Mouse (Mus musculus) brain, embryonic 14.5 days (tissue): ENCODE measurements at regions not wholly inside any gene's neighbourhood (a gene's known extent, or its start where the extent isn't known, plus 50 kb on each side); places are given as distances from the start of the nearest gene placed in this dataset.
A peak's percentile ranks its signal among the peaks of the same experiment; 100 is the strongest.

Experiments used
- DNase-seq: peaks from one replicate; pipeline ENCODE4 v3.0.0-alpha.2; 2011; ENCODE audit warnings: low read depth
- CTCF ChIP-seq: fragments of 200-500 bp; IDR thresholded peaks from 2 replicates; pipeline ENCODE4 v1.5.1; 2012; ENCODE audit warnings: inconsistent platforms, mild to moderate bottlenecking, moderate library complexity, borderline replicate concordance; ENCODE audit not compliant: insufficient read depth, insufficient read length; ENCODE audit errors: extremely low read depth
- POLR2A ChIP-seq: fragments of 200-500 bp; IDR thresholded peaks from 2 replicates; pipeline ENCODE4 v1.6.1; 2012; ENCODE audit warnings: mild to moderate bottlenecking, inconsistent platforms, borderline replicate concordance; ENCODE audit not compliant: poor library complexity, insufficient read depth, insufficient read length, severe bottlenecking; ENCODE audit errors: extremely low read depth

GRCm38 (mm10) chrX:158920217-158920616 lies 289.9 kb upstream of the Rps6ka3 start:
- DNase-seq, result no peak
- no peak for TF ChIP-seq CTCF
- TF ChIP-seq POLR2A, result no peak

DNA sequence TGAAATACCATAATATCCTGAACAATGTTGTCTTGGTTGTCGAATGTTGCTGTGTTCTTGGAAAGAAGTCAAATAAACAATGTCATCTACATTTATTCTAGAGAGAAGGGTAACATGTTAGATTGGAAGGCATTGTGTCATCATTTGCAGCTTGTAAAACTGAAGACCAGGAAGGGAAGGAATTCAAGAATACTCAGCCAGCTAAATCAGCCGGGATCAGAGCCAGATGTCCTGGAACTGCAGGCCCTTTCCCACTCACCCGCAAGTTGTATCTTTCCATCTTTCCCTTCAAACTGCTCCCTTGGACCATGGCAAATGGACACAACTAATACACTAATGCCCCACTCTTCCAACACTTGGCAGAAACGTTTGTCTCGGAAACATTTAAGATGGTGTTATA lies 288.7 kb upstream of the Rps6ka3 start:
- DNase-seq, result peak; percentile 9

GRCm38 (mm10) chrX:158921838-158922450 lies 288.2 kb upstream of the Rps6ka3 start:
- TF ChIP-seq POLR2A (no peak), CTCF (peak; percentile 63; the same call in 1 of the 2 replicates)
- DNase-seq, result peak; percentile 92

More for the DNA sequence above, 288.7 kb upstream of the Rps6ka3 start:
- no peak for TF ChIP-seq POLR2A
- no peak for TF ChIP-seq CTCF

- TF ChIP-seq POLR2A (no peak), CTCF (no peak)
- peak; percentile 74 for DNase-seq
Measured at GRCm38 (mm10) chrX:158923081-158923561, 287.0 kb upstream of the Rps6ka3 start.

- peak; percentile 59 for DNase-seq
Measured at GRCm38 (mm10) chrX:158923657-158924489, 286.2 kb upstream of the Rps6ka3 start.

DNA sequence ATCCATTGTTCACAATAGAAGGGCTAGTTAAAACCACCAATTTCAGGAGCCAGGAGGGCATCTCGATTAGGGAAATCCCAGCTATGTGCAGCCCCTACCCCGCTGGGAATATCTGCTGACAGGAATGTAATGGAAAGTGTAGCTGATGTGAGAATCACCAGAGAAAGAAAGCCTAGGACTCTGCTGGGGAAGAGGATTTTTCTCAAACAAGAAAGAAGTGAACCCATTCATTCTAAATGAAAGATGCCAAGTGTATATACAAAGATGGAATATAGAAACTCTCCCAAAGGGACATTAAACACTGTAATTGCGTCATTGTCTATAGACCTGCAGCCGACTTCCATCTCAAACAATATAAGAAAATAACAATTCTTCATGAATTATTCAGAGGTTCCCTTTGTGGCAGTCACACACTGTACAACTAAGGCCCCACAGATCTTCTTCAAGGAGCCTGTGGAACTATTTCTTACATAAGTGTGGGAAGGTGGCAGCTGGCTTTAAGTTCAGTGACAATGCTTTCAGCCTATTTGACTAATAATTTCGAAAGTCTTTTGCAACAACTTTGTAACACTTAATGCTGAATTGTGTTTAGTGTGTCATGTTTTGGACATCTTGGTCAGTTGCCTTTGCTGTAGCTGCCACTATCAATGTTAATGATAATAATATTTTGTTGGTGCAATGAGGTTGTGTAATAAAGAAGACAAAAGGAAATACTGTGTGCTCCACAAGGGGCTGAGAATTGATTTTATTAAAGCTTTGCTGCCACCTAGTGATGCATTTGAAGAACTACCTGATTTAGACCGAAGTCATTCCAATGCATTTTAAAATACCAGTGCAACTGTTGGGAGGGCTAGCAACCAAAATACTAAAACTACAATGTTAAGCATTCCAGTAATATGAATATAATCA lies 285.4 kb upstream of the Rps6ka3 start:
- TF ChIP-seq POLR2A (no peak), CTCF (peak; percentile 31; the same call in 1 of the 2 replicates)
- DNase-seq, result peak; percentile 79

More at GRCm38 (mm10) chrX:158923657-158924489, 286.2 kb upstream of the Rps6ka3 start:
- TF ChIP-seq POLR2A (no peak), CTCF (no peak)

DNA sequence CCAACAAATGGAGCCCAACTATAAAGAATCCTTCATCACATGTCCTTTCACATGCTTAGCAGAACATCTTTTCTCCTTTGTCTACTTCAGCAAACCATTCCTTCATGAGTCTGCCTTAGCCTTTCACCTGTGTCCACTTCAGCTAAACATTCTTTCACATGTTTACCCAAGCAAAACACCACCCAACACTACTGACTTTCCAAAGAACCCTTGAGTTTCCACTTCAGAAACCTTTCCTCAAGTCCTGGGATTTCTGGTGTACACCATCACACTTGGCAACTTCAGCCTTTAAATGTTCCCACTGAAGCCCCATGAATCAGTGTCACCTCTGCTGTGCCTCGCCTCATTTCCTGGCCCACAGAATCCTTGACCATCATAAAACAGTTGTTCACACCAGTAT lies 278.2 kb upstream of the Rps6ka3 start:
- TF ChIP-seq CTCF, result no peak
- no peak for TF ChIP-seq POLR2A
- DNase-seq, result no peak

DNA sequence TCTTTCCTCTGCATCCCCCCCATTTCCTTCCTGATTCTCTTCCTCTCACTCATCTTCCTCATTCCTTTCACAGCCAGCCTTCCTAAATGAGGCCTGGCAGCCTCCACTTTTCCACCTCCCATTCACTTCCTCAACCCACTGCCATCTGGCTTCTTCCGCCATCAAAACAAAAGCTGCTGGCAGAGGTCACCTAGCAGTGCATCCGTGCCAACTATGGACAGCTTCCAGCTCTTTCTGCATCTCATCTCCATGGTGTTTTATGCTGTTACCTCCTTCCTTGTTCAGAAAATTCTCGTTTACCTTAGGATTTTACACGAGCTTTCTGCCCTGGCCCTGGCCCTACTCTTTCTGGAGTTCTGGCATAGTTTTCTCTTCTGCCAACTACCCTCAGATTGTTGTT lies 262.9 kb upstream of the Rps6ka3 start:
- DNase-seq, result peak; percentile 43
- no peak for TF ChIP-seq POLR2A
- no peak for TF ChIP-seq CTCF

- peak; percentile 6 for DNase-seq
- TF ChIP-seq POLR2A (no peak), CTCF (peak; percentile 22; the same call in 1 of the 2 replicates)
Measured at GRCm38 (mm10) chrX:158971726-158972125, 238.4 kb upstream of the Rps6ka3 start.

GRCm38 (mm10) chrX:158976648-158977047 lies 233.5 kb upstream of the Rps6ka3 start:
- peak; percentile 49 for DNase-seq
- TF ChIP-seq POLR2A, result no peak
- TF ChIP-seq CTCF, result no peak

DNA sequence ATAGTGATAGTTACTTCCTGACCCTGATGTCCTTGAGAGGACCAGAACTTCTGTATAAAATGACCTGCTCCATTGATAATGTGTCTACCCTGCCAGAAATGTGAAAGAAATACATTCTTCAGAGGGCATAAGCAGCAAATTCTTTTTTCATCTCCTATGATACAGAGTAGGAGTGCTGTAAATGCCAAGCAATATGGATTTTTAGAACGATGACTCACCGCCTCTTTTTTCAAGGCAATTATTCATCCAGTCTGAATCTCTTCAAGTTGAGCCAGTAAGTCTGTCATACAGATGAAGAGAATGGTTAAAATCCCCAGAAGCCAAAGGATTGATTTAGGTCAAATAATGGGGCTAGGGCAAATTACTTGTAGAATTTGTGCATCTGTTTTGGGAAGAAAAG lies 225.4 kb upstream of the Rps6ka3 start:
- DNase-seq, result no peak
- TF ChIP-seq POLR2A (no peak), CTCF (no peak)

DNA sequence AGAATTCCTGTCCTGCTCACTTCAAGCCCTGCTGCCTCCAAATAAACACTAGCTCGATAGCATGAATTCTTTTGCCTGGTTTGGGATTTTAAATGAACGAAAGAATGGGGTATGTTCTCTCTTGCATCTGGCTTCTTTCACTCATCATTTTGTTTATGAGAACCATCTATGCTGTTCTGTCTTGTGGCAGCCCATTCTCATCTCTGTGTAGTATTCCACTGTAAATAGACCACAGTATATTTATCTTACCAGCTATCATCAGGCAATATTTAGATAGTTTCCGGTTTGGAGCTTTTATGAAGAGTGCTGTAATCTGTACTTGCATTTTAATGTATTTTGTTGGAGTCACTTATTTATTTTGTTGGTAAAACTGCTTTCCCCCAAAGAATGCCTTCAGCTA lies 222.4 kb upstream of the Rps6ka3 start:
- DNase-seq, result no peak
- TF ChIP-seq POLR2A (no peak), CTCF (no peak)
